Mouse (Mus musculus): Measurements from ENCODE around the gene Ubxn7.

- TF ChIP-seq CTCF (IDR thresholded peaks at IDR 0.05) (no peak), EP300 (IDR thresholded peaks at IDR 0.05) (no peak)
These were observed 777 bp downstream of the Ubxn7 start for GRCm38 (mm10) chr16:32332556-32333511.

Data from lung, postnatal 0 days (tissue).